Mouse (Mus musculus): ENCODE data around the gene Gm16503. TPM values are rescaled to one million over a fixed set of nuclear protein-coding genes. Genes with fewer than 3 reads are reported as not detected.
"Not testable (repeated sequence)": the region's sequence is repeated elsewhere in the genome, so short reads cannot be mapped to it uniquely, and the experiment has no call there.

The Gm16503 gene
- polyA plus RNA-seq (2015; fragmentation: Nextera tagmentation; extraction: Ambion mirVana), result 0.24 and 0.30 TPM in 2 replicates

DNA sequence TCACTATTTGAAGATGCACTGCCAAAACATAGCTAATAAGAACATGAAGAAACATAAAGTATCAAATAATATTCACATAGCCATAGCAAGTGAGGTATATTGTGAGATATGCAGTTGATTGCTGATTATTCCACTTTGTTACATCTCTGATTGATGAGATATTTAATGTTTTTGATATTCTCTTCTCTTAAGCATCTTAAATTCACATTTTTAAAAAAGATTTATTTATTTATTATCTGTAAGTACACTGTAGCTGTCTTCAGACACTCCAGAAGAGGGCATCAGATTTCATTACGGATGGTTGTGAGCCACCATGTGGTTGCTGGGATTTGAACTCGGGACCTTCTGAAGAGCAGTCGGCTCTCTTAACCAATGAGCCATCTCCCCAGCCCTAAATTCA is at the start of gene Gm16503:
Gm16503 (plus strand) TSS at position 301 of the 400 bp plus-strand sequence.
- 87% methylated on average over 3 of the region's 3 CpGs for WGBS
- H3K27me3 ChIP-seq (replicated peaks); H3K4me1 ChIP-seq (replicated peaks); H3K4me2 ChIP-seq (replicated peaks); H3K36me3 ChIP-seq; H3K9ac ChIP-seq; ATAC-seq; H3K4me3 ChIP-seq (replicated peaks); H3K27ac ChIP-seq: not testable (repeated sequence)
- peaks cover 26% of the 10 kb centered on the region; the same call in 1 of the 2 replicates for H3K9me3 ChIP-seq

DNA sequence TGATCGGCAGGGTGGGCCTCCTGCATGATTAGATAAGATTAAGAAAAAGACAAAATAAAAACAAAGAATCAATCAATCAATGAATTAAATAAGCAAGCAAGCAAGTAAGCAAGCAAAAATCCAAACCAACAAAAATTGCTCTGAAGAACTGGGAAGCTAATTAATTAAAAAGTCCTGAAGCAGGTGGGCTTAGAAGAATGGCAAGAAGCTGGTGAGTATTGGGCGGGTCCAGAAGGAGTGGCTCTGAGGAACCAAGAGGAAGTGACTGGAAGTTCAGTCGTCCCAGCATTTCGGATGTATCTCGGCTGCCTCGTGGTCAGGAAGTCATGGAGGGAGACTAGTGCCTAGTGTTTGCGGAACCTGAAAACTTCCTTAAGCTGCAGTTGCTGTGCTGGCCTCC is 47.9 kb upstream of the Gm16503 start, which contains the start of gene Zfp982:
Zfp982 (plus strand) TSS at position 301 of the 400 bp plus-strand sequence.
- not testable (repeated sequence) for H3K27me3 ChIP-seq (replicated peaks); H3K4me2 ChIP-seq (replicated peaks); H3K9ac ChIP-seq; H3K4me1 ChIP-seq (replicated peaks); H3K27ac ChIP-seq; H3K36me3 ChIP-seq; H3K4me3 ChIP-seq (replicated peaks); ATAC-seq
- 84% methylated on average over 7 of the region's 7 CpGs for WGBS
- peaks cover 14% of the 10 kb centered on the region; the same call in 1 of the 2 replicates for H3K9me3 ChIP-seq

DNA sequence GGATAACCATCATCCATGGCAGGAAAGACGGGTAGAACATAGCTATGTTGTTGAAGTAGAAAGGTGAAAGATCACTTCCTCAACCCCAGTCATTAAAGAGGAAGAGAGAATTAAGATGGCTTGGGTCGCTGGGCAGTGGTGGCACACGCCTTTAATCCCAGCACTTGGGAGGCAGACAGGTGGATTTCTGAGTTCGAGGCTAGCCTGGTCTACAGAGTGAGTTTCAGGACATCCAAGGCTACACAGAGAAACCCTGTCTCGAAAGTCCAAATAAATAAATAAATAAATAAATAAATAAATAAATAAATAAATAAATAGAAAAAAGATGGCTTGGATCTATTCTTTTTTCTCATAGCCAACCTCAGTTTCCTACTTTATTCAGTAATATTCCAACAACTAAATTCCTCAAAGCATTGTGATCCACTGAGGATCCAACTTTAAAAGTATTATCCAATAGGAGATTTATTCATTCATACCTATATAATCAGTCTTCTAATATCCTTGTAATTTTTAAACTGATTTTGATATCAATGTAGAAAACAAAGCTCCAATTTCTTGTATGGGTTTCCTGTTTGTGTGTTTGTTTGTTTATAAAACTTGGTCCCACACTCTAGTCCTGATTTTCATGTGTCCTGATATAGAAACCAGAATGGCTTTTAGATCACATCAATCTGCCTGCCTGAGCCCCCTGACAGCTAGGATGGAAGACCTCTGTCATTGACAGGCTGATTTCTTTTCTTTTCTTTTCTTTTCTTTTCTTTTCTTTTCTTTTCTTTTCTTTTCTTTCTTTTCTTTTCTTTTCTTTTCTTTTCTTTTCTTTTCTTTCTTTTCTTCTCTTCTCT is 41.0 kb upstream of the Gm16503 start:
- 89% methylated on average over 5 of the region's 5 CpGs for WGBS
- not testable (repeated sequence) for H3K27me3 ChIP-seq (replicated peaks); H3K9ac ChIP-seq; ATAC-seq; H3K9me3 ChIP-seq; H3K27ac ChIP-seq; H3K4me1 ChIP-seq (replicated peaks); H3K36me3 ChIP-seq; H3K4me2 ChIP-seq (replicated peaks); H3K4me3 ChIP-seq (replicated peaks)

DNA sequence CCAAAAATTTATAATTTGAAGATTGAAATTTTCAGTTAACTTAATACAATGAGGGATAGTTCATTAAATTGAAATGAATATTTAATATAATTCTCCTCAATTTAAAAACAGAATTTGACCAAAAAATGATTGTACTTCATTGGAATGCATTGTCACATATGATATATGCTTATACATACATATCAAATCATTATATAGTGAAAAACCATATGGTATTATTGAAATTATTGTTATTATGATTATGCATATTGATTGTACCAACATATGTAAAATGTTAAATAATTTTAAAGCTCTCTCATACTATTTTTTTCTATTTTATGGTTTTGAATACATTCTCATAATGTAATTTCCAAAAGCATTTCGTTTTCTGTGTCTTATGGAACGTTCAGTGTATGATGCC is 30.8 kb upstream of the Gm16503 start:
- H3K4me3 ChIP-seq (replicated peaks), result no peak overlapping the region
- no peak overlapping the region for H3K27ac ChIP-seq
- 85% methylated on average over 2 of the region's 2 CpGs for WGBS
- no peak for ATAC-seq
- H3K27me3 ChIP-seq (replicated peaks), result no peaks in the 10 kb centered on the region
- no peaks in the 10 kb centered on the region for H3K36me3 ChIP-seq
- H3K4me2 ChIP-seq (replicated peaks), result no peak overlapping the region
- peaks cover 3% of the 10 kb centered on the region; the same call in 1 of the 2 replicates for H3K9me3 ChIP-seq
- no peak overlapping the region for H3K9ac ChIP-seq
- H3K4me1 ChIP-seq (replicated peaks), result no peaks in the 10 kb centered on the region

DNA sequence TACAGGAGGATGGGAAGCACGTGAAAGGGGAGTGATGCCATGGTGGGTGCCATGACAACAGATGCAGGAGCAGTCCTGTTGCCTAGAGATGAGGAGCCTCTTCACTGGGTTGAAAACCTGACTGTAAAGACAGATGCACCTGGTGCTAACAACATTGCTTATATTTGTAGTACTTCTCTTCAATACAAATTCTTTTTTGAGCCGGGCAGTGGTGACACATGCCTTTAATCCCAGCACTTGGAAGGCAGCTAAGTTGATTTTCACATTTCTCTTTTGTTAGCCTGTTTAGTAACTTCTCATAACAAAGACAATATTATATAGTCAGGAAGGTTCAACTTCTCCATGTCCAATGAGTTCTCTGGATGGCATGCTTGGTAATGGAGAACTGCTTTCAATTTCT is 21.0 kb upstream of the Gm16503 start:
- Histone ChIP-seq H3K4me2 (replicated peaks) (no peak overlapping the region), H3K9ac (no peak overlapping the region), H3K36me3 (no peaks in the 10 kb centered on the region), H3K9me3 (peaks cover 15% of the 10 kb centered on the region; the same call in 1 of the 2 replicates), H3K4me3 (replicated peaks) (no peak overlapping the region), H3K27ac (no peak overlapping the region), H3K4me1 (replicated peaks) (no peaks in the 10 kb centered on the region), H3K27me3 (replicated peaks) (no peaks in the 10 kb centered on the region)
- 73% methylated on average over 2 of the region's 2 CpGs for WGBS
- ATAC-seq, result no peak; the same call in 1 of the 2 replicates

DNA sequence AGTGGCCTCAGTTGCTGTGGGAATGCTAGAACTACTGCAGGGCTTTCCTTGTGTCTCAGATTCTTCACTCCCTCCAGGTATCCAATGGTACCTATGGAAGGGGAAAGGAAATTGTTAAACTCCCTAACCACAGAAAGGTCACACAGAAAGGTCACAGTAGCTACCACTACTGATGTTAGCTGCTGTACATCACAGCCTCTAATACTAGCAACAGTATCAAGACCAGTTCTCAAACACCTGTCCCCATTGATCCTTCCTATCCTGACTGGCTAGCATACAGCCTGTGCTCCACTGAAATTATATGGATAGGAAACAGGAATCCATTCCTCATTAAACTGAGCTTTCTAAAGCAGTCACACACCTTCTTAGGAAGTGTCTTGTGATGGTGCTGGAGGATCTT is 19.9 kb upstream of the Gm16503 start:
- peaks cover 15% of the 10 kb centered on the region; the same call in 1 of the 2 replicates for H3K9me3 ChIP-seq
- H3K4me1 ChIP-seq (replicated peaks), result no peaks in the 10 kb centered on the region
- ATAC-seq, result peak; percentile 34; the same call in 1 of the 2 replicates
- no peak overlapping the region for H3K4me3 ChIP-seq (replicated peaks)
- no peaks in the 10 kb centered on the region for H3K36me3 ChIP-seq
- H3K9ac ChIP-seq, result no peak overlapping the region
- H3K4me2 ChIP-seq (replicated peaks), result no peak overlapping the region
- no peak overlapping the region for H3K27ac ChIP-seq
- H3K27me3 ChIP-seq (replicated peaks), result no peaks in the 10 kb centered on the region

DNA sequence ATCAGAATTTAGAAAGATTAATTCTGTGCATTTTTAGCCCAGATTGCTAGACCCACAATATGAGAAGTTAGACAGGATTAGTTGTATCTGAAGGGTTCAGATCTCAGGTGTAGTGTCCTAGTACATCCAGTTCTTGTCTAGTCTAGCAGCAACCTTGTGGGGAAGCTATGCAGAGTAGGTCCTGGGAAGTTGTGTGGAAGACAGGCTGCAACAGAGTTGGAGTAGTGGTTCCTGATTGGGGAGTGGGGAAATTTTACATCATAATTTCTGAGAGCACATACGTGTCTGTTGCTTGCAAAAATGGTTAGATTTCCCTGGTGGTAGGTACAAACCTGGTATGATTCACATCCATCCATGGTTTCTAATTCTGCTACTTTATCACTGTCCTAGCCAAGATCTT is 14.9 kb upstream of the Gm16503 start:
- H3K9ac ChIP-seq, result no peak overlapping the region
- no peak overlapping the region for H3K27ac ChIP-seq
- H3K4me3 ChIP-seq (replicated peaks), result no peak overlapping the region
- 0 out of 2 replicates have a peak, but pooled peaks cover 5% of the 10 kb centered on the region for H3K9me3 ChIP-seq
- no peaks in the 10 kb centered on the region for H3K27me3 ChIP-seq (replicated peaks)
- no peaks in the 10 kb centered on the region for H3K36me3 ChIP-seq
- 81% methylated on average over 1 of the region's 1 CpGs for WGBS
- no peaks in the 10 kb centered on the region for H3K4me1 ChIP-seq (replicated peaks)
- H3K4me2 ChIP-seq (replicated peaks), result no peak overlapping the region
- ATAC-seq, result no peak

DNA sequence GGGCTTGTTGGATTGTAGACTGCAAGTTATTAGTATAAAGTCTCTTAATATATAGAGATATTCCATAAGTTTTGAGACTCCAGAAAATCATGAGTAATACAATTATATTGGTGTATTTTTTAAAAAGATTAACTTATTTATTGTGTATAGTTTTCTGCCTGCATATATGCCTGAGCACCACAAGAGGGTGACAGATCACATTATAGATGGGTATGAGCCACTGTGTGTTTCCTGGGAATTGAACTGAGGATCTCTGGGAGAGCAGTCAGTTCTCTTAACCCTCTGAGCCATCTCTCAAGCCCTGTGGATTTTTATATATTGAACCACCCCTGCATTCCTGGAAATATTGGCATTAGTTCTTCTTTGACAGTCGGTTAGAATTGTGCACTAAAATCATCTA is 9.7 kb upstream of the Gm16503 start:
- 0 out of 2 replicates have a peak, but pooled peaks cover 5% of the 10 kb centered on the region for H3K9me3 ChIP-seq
- no peak overlapping the region for H3K27ac ChIP-seq
- H3K4me2 ChIP-seq (replicated peaks), result no peak overlapping the region
- 82% methylated on average over 1 of the region's 1 CpGs for WGBS
- no peaks in the 10 kb centered on the region for H3K4me1 ChIP-seq (replicated peaks)
- no peaks in the 10 kb centered on the region for H3K27me3 ChIP-seq (replicated peaks)
- H3K4me3 ChIP-seq (replicated peaks), result no peak overlapping the region
- no peak for ATAC-seq
- H3K9ac ChIP-seq, result no peak overlapping the region
- H3K36me3 ChIP-seq, result no peaks in the 10 kb centered on the region

DNA sequence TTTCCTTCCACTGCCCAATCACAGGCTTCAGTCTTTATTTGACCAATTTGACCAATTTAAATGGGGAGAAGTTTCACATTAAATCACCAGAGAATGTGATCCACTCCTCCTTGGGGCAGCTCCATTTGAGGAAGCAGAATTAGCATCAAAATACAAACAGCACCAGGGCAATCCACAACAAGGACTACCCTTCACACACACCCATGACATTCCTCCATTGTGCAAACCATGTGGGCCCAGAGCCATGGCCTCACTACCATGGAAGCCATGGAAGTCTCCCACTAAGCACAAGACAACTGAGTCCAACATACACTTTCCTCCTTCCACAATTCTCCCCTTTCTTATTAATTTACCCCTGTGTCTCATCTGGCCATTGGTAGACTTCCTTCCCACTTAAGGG is 4.1 kb upstream of the Gm16503 start:
- not testable (repeated sequence) for H3K27me3 ChIP-seq (replicated peaks); H3K36me3 ChIP-seq; H3K9ac ChIP-seq; H3K4me2 ChIP-seq (replicated peaks); ATAC-seq; H3K27ac ChIP-seq; H3K4me1 ChIP-seq (replicated peaks); H3K4me3 ChIP-seq (replicated peaks)
- H3K9me3 ChIP-seq, result 0 out of 2 replicates have a peak, but pooled peaks cover 23% of the 10 kb centered on the region

DNA sequence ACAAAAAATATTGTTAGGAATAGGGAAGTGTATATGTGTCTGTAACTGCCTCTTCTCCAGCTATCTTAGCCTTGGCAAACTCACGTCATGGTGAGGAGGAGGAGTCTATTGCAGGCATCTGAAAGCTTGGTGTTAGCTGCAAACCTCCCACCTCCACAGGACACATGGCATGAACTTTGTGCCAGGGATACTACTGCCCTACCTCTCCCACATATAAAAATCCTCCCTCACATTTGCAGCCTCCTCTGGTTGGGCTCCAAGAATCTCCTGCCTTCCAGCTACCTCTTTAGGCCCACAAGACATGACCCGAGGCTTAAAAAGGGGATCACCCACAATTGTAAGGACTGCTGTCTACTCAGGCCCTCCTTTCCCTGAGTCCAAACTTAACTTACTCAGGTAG is 2.3 kb upstream of the Gm16503 start:
- H3K4me1 ChIP-seq (replicated peaks), result no peaks in the 10 kb centered on the region
- H3K4me3 ChIP-seq (replicated peaks), result no peak overlapping the region
- 80% methylated on average over 2 of the region's 2 CpGs for WGBS
- no peak overlapping the region for H3K9ac ChIP-seq
- H3K9me3 ChIP-seq, result 0 out of 2 replicates have a peak, but pooled peaks cover 26% of the 10 kb centered on the region
- no peak for ATAC-seq
- H3K27me3 ChIP-seq (replicated peaks), result no peaks in the 10 kb centered on the region
- no peak overlapping the region for H3K27ac ChIP-seq
- no peak overlapping the region for H3K4me2 ChIP-seq (replicated peaks)
- no peaks in the 10 kb centered on the region for H3K36me3 ChIP-seq

DNA sequence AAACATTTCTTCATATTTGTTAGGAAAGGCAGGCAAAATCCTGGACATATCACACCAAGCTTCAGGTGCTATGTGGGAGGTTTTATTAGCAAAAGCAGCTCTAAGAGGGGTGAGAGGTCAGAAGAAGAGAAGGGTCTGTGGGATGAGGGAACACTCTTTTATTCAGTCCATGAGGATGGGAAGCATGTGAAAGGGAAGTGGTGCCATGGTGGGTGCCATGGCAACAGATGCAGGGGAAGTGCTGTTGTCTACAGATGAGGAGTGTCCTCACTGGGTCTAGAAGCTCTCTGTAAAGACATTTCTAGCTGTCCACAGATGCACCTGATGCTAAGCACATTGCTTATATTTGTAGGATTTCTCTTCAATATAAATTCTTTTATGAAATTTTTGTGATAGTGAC is 1.1 kb downstream of the Gm16503 start:
- no peak for ATAC-seq
- H3K4me3 ChIP-seq (replicated peaks), result no peak overlapping the region
- H3K36me3 ChIP-seq, result no peaks in the 10 kb centered on the region
- H3K9me3 ChIP-seq, result peaks cover 23% of the 10 kb centered on the region; the same call in 1 of the 2 replicates
- no peak overlapping the region for H3K27ac ChIP-seq
- no peak overlapping the region for H3K9ac ChIP-seq
- H3K4me2 ChIP-seq (replicated peaks), result no peak overlapping the region
- H3K4me1 ChIP-seq (replicated peaks), result no peaks in the 10 kb centered on the region
- no peaks in the 10 kb centered on the region for H3K27me3 ChIP-seq (replicated peaks)

DNA sequence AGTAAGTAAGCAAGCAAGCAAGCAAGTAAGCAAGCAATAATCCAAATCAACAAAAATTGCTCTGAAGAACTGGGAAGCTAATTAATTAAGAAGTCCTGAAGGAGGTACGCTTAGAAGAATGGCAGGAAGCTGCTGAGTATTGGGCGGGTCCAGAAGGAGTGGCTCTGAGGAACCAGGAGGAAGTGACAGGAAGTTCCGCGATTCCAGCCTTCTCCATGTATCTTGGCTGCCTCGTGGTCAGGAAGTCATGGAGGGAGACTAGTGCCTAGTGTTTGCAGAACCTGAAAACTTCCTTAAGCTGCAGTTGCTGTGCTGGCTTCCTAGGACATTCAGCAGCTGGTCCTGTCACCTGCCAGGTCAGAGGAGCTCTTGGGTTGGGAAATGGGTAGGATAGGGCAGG is 13.1 kb downstream of the Gm16503 start, which contains the start of gene Zfp985:
Zfp985 (plus strand) TSS at position 207 of the 400 bp plus-strand sequence.
- WGBS, result 77% methylated on average over 5 of the region's 5 CpGs
- H3K4me3 ChIP-seq (replicated peaks); ATAC-seq: not testable (repeated sequence)

DNA sequence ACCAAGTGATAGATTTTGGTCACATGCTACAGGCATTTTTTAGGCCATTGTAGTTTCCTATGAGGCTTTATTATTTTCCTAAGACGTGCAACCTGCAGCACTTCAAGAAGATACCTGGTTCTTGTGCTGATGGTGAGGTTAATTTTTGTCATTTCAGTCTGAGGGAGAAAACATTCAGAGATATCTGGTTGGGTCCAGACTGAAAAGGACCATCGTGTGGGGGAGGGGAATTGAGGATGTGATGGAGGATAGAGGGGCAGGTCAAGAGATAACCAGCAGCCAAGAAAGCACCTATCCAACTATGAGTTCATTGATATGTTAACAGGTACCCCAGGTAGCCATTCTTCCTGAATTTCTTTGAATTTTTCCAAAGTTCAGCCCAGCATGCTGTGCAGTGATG is 14.3 kb downstream of the Gm16503 start:
- not testable (repeated sequence) for ATAC-seq, H3K27ac ChIP-seq
- WGBS, result 70% methylated on average over 2 of the region's 2 CpGs

More for the DNA sequence above, 13.1 kb downstream of the Gm16503 start, which contains the start of gene Zfp985:
- H3K4me1 ChIP-seq (replicated peaks); H3K9ac ChIP-seq; H3K27me3 ChIP-seq (replicated peaks); H3K36me3 ChIP-seq; H3K27ac ChIP-seq; H3K4me2 ChIP-seq (replicated peaks): not testable (repeated sequence)
- 0 out of 2 replicates have a peak, but pooled peaks cover 10% of the 10 kb centered on the region for H3K9me3 ChIP-seq

More for the DNA sequence above, 14.3 kb downstream of the Gm16503 start:
- H3K4me1 ChIP-seq (replicated peaks); H3K4me3 ChIP-seq (replicated peaks); H3K36me3 ChIP-seq; H3K9ac ChIP-seq; H3K27me3 ChIP-seq (replicated peaks); H3K4me2 ChIP-seq (replicated peaks): not testable (repeated sequence)
- 0 out of 2 replicates have a peak, but pooled peaks cover 10% of the 10 kb centered on the region for H3K9me3 ChIP-seq

All from intestine, embryonic 15.5 days (tissue).